Mouse (Mus musculus) left cerebral cortex, adult 18-20 months (tissue): ENCODE measurements around the gene Mmp17. TPM values are rescaled to one million over a fixed set of nuclear protein-coding genes. Genes with fewer than 3 reads are reported as not detected.
"Not testable (repeated sequence)": the region's sequence is repeated elsewhere in the genome, so short reads cannot be mapped to it uniquely, and the experiment has no call there.

Experiments
- DNase-seq, 2 experiments: peaks; one replicate each; pipeline ENCODE4 v3.0.0; 2021 to 2022; ENCODE audit warnings: low spot score in 2 of 2, mixed read lengths in 1 of 2
- total RNA-seq, 2 experiments: library from RNA; stranded (reverse); gene quantifications; 2 replicates each; pipeline ENCODE4 v1.2.3; 2021

Gene Mmp17
- total RNA-seq, 2 experiments from 2014 or later = 98.9 to 104 TPM

DNA sequence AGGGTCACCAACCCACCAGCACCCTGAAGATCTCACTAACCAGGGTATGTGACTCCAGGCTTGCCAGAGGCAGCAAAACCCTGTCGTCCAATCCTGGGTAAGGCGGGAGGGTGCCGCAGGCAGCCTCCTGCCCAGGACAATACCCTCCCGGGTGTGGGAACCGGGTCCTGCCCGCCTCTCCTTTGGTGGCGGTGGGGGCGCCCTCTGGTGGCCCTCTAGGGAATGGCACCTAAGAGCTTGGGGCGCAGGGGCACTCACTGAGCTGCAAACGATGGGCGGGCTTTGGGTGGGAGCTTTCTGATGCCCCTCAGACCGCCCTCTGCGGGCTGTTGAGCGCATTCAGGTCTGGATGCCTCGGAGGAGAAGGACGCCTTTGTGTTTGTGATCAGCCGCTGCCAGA is 2.0 kb downstream of the Mmp17 start:
- peak; percentile 87 to 88 for DNase-seq

DNA sequence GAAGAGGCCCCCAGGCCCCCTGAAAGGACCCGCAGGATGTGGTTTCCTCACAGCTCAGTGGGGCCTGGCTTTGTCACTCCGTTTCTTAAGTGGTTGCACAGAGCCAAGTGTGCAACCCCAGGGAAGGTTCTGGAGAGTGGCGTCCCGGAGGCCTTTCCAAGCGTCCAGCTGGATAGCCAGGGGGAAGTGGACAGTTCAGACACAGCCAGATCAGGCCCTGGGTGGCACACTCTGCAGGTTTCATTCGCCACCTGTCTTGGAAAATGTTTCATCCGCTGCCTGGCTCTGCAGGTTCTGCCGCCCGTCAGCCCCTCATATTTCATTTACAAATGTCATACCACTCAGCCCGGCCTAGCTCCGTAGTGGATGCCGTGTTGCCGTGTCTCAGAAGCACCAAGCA is 2.5 kb downstream of the Mmp17 start:
- DNase-seq = no peak

DNA sequence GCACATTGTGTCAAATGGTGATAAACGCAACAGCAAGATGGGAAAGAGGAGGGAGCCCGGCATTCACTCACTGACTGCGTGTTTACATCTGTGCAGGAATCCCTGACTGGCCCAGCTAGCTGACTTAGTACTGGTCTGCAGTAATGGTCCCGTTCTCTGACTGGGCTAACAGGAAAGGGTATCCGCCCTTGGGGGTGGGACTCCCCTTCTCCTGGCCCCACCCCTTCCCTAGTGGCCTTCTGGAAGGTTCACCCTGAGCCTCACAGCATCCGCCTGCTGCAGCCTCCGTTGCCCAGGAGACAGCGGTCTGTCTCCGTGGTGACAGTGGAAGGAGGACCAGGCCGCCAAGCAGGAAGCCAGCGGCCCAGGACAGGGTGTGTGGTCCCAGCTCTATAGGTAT is 6.9 kb downstream of the Mmp17 start:
- DNase-seq = peak; percentile 42 to 55

DNA sequence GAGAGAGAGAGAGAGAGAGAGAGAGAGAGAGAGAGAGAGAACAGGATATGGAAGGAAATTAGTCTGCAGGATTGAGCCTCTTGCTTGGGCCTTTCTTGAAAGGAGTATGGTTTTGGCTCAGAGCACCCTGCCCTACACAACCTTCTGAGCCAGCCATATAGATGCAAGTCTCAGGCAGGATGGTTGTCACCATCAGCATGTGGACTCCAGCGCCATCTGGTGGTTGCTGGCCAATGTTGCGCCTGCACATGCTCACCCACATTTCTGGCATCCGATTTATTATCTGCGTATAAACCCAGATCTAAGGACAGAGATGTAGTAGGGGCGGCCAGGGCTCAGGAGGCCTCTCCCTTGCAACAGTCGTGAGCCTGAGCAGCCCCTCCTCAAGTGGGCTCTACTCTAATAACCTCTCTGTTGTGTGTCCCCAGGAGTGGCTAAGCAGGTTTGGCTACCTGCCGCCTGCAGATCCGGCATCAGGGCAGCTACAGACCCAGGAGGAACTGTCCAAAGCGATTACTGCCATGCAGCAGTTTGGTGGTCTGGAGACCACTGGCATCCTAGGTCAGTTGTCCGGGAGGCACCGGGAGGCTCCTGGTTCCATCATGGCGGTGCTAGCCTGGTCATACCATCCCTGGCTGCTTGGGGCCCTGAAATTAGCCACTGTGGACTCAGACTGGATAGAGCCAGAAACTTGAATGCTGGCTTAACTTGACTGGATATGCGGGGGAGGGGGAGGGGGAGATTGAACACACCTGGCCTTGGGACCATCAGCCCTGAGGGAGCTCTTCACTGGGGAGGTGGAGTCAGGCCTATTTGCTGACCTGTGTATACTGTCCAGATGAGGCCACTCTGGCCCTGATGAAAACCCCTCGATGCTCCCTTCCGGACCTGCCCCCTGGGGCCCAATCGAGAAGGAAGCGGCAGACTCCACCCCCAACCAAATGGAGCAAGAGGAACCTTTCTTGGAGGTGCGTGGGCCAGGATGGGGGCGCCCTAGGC is 10.4 kb downstream of the Mmp17 start:
- peak; percentile 89 to 94 for DNase-seq

DNA sequence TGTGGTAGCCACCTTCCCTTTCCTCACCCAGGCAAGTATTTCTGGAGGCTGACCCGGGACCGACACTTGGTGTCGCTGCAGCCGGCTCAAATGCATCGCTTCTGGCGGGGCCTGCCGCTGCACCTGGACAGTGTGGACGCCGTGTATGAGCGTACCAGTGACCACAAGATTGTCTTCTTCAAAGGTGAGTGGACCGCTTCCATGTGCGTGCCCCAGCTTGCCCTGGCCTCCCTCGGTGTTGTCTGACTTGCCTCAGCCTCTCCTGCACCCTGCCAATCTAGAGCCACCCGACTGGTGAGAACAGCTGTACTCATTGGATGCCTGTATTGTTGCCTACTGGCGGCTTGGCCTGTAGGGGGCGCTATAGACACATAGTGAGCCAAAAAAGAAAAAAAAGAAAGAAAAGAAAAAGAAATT is 18.1 kb downstream of the Mmp17 start:
- peak in 1 of 2 experiments; percentile 43 for DNase-seq

DNA sequence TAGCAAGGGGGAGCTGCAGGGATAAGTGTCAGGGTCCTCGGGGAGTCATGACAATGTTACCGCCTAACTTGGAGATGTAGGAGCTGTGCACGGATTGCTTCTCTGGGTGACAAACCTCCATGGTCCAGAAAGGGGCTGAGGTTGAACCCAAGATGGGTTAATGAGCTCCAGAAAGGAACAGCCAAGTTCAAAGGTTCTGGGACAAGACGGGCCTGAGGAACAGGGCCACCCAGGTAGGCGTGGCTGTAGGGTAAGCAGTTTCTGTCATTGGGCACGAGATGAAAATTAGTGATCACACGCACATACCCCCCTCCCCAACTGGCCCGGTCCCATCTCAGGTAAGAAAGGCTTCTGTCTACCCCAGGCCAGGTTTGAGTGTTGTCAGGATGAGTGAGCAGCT is 23.5 kb downstream of the Mmp17 start:
- DNase-seq = no peak

DNA sequence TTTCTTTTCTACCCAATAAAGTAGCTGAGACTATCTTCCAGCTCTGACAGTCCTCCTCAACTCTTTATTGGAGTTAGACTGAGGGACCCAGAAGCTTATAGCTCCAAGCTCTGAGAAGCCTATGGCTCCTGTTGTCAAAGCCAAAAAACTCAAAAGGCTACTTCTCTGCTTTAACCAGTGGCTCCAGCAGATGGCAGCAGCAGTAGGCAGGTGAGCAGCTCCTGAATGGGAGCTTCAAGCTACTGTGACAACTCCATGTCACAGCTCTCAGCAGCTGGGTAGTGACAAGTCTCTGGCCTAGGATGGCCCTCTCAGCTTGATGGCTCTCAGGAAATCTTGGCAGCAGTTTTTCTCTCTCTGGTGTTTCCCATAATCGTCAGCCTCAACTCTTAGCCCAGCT is 27.1 kb downstream of the Mmp17 start:
- peak; percentile 81 to 83 for DNase-seq

DNA sequence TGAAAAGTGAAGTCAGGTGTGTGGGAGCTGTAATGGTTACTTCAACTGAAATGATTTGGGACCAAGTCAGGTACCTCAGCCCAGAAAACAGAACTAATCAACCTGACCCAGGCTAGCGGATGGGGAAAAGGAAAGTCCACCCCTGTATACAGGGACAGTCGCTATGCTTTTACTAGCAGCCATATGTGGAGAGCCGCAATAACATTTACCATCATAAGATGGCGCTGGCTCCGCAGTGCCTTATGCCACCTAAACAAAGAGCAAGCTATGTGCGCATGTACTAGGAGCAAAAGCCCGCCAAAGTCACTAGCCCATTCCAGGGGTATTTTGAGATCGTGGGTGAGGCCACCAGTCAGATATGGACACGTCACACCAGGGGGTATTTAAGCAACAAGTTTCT is 36.6 kb downstream of the Mmp17 start:
- not testable (repeated sequence) for DNase-seq

DNA sequence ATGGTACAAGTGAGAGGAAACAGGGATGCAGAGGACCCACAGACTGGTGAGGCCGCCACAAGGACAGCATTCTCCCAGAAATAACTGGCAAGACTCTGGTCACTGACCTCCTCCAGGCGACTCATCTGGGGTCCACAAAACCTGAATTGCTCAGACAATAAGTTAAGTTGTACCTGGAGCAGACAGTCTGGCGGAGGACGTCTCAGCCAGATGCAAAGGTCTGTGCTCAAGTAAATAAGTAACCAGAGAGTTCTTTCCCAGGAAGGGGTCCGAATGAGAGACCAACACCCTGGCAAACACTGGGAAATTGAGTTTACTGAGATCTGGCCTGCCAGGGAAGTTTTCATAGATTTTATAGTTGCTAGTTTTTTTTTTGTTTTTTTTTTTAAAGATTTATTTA is 37.4 kb downstream of the Mmp17 start:
- DNase-seq = no peak

DNA sequence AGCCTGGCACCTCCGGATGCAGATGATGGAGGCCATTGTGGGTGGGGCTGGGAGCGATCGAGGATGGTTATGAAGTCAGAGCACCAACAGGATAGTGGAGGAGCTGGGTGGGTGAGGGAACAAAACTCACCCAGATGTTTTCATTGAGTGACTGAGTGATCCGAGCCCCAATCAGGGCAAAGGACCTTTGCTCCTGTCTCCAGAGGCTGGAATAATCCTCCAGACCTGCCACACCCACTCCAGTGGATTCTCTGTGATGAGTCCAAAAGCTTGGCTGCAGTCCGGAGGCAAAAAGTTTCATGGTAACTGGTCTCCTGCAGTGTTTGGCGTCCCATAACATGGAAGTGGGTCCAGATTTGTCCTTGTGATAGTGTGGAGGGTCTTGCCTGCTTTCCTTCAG is 42.1 kb downstream of the Mmp17 start:
- no peak for DNase-seq

DNA sequence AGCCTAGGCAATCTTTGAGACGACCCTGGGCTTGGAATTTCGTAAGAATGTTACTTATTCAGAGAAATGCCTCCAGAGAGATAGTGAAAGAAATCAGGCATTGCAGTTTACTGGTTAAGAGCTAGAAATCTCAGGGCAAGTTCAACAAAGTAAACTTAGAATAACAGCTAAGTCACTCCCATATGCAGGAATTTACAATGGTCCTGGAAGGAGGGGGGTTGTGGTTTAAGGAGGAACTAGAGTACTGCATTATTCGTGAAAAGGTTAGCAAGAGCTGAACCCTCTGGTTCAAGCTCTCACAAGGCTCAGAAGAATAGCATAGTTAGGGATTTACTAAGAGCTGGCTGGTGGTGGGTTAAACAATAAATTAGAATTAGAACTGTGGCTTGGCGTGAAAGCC is 42.6 kb downstream of the Mmp17 start:
- not testable (repeated sequence) for DNase-seq

DNA sequence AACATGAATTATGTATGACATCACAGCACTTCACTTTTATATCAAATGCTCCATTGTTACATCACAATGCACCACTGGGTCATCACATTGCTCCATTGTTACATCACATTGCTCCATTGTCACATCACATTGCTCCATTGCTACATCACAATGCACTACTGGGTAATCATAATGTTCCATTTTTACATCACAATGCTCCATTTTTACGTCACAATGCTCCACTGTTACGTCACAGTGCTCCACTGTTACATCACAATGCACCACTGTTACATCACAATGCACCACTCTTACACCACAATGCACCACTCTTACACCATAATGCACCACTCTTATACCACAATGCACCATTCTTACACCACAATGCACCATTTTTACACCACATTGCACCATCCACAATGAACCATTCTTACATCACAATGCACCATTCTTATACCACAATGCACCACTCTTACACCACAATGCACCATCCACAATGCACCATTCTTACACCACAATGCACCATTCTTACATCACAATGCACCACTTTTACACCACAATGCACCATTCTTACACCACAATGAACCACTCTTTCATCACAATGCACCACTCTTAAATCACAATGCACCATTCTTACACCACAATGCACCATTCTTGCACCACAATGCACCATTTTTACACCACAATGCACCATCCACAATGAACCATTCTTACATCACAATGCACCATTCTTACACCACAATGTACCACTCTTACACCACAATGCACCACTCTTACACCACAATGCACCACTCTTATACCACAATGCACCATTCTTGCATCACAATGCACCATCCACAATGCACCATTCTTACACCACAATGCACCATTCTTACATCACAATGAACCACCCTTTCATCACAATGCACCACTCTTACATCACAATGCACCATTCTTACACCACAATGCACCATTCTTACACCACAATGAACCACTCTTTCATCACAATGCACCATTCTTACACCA is 48.6 kb downstream of the Mmp17 start:
- not testable (repeated sequence) for DNase-seq

DNA sequence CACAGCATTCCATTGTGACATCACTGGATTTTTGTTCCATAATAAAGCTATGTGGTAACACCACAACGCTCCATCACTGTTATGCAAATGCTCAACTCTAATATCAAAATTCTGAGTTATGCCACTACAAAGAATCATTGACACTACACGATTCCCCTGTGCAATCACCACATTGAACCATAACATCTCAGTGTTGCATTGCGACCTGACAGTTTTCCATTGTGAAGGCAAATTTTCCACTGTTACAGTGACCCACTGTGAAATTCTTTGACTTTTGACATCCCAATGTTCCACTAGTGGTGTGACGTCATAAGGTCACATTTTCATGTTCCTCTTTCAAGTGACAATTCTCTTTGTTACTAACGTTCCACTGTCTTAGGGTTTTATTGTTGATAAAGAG is 66.9 kb downstream of the Mmp17 start:
- no peak for DNase-seq

DNA sequence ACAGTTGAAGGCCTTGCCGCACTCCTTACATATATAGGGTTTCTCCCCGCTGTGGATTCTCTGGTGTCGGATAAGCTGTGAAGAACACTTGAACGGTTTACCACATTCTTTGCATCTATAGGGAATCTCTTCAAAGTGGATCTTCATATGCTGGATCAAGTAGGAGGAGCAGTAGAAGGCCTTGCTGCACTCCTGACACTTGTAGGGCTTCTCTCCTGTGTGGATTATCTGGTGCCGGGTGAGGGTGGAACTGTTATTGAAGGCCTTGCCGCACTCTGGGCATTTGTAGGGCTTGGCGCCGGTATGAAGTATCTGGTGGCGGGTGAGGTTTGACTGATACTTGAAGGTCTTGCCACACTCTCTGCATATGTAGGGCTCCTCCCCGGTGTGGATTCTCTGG is 73.0 kb downstream of the Mmp17 start:
- no peak for DNase-seq

DNA sequence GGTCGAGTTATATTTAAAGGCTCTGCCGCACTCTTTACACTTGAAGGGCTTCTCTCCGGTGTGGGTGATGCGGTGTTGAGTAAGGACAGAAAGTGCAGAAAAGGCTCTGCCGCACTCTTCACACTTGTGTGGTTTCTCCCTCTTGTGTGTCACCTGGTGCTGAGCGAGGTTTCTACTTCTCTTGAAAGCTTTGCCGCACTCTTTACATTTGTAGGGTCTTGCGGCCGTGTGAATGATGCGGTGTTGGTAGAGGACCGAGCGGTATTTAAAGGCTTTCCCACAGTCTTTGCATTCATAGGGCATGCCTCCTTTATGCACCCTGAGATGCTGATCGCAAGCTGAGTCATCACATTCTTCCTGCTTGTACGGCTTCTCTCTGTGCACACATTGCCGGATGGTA is 74.0 kb downstream of the Mmp17 start:
- no peak for DNase-seq

Other genes starting within 250 kb of the Mmp17 start
- 100 to 1,000 TPM in 1 of 2 experiments, 10 to 100 TPM in 1; 86.2 to 104 TPM for gene Sfswap, start 82.9 kb upstream of the Mmp17 start, total RNA-seq
- gene Zfp11, start 85.9 kb downstream of the Mmp17 start, total RNA-seq = 1 to 10 TPM; 6.2 to 7.2 TPM
- not detected for gene Sept14, start 124.3 kb downstream of the Mmp17 start, total RNA-seq
- 10 to 100 TPM; 72.8 to 81.5 TPM for gene Mrps17, start 131.3 kb downstream of the Mmp17 start, total RNA-seq
- 10 to 100 TPM; 77.7 to 81.8 TPM for gene Nipsnap2, start 140.9 kb downstream of the Mmp17 start, total RNA-seq
- gene Psph, start 203.3 kb downstream of the Mmp17 start, total RNA-seq = 10 to 100 TPM; 21.5 to 21.6 TPM